Mouse (Mus musculus) hindbrain, embryonic 10.5 days (tissue): ENCODE measurements around the gene Bbs12. TPM values are rescaled to one million over a fixed set of nuclear protein-coding genes. Genes with fewer than 3 reads are reported as not detected.
A peak's percentile ranks its signal among the peaks of the same experiment; 100 is the strongest.

Experiments
- DNase-seq: peaks from one replicate; pipeline ENCODE4 v3.0.0-alpha.2; 2017; ENCODE audit warnings: low spot score
- H3K27ac ChIP-seq: fragments of 300-500 bp; sonication (generic); 2 replicates; pipeline ENCODE4 v1.5.1; 2016; ENCODE audit warnings: mild to moderate bottlenecking, moderate library complexity
- H3K27me3 ChIP-seq: fragments of 300-500 bp; sonication (generic); 2 replicates; pipeline ENCODE4 v1.6.1; 2016; ENCODE audit warnings: mild to moderate bottlenecking; ENCODE audit not compliant: poor library complexity, insufficient read depth, severe bottlenecking
- H3K36me3 ChIP-seq: fragments of 300-500 bp; sonication (generic); 2 replicates; pipeline ENCODE4 v1.6.1; 2016; ENCODE audit warnings: mild to moderate bottlenecking, moderate library complexity
- H3K4me1 ChIP-seq: fragments of 300-500 bp; sonication (generic); replicated peaks from 2 replicates; pipeline ENCODE4 v1.6.1; 2016; ENCODE audit warnings: mild to moderate bottlenecking
- H3K4me3 ChIP-seq: fragments of 300-500 bp; sonication (generic); 2 replicates; pipeline ENCODE4 v1.5.1; 2016; ENCODE audit warnings: mild to moderate bottlenecking, moderate library complexity
- H3K9me3 ChIP-seq: fragments of 300-500 bp; sonication (generic); 2 replicates; pipeline ENCODE4 v1.6.1; 2016; ENCODE audit warnings: mild to moderate bottlenecking, moderate library complexity
- WGBS: fragments of 180-500 bp; shearing (Covaris S2); methylation state at CpG from one replicate; pipeline ENCODE4 v1.1.7; 2016; 5-methylcytosine and 5-hydroxymethylcytosine counted together
- polyA plus RNA-seq: library from polyadenylated mRNA; unstranded; fragments of >200 nt; fragmentation: Nextera tagmentation; extraction: Ambion mirVana; gene quantifications from 2 replicates; pipeline ENCODE4 v1.2.1, GENCODE M21; 2016

Gene Bbs12
- polyA plus RNA-seq, 1 experiment from 2014 or later = 5.6 TPM

- Histone ChIP-seq H3K36me3 (no peaks in the 10 kb centered on the region), H3K4me3 (no peak overlapping the region), H3K4me1 (peaks cover 9% of the 10 kb centered on the region), H3K27me3 (no peaks in the 10 kb centered on the region), H3K27ac (no peak overlapping the region), H3K9me3 (no peaks in the 10 kb centered on the region)
- WGBS = 67% methylated on average over 2 of the region's 2 CpGs
- DNase-seq = no peak
Measured at GRCm38 (mm10) chr3:37292654-37293053, 19.7 kb upstream of the Bbs12 start.

DNA sequence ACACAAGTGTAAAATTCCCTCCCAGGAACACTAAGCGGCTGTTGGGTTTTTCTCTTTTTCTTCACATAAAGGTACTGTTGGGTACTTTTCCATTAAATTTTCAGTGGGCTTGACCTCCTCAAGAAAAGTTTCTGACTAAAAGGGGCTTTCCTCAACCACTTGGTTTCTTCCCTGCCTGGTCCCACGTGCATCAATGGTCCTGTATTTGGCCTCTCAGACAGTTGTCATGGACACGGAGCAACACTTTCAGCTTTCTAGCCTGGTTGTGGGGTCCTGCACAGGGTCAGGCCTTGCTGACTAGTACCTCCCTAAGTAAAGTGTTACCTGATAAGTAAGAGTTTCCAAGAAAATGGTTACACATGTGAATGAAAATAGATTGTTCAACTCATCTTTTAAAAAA, 12.9 kb upstream of the Bbs12 start:
- Histone ChIP-seq H3K27ac (no peak overlapping the region), H3K4me3 (no peak overlapping the region), H3K27me3 (no peaks in the 10 kb centered on the region), H3K4me1 (no peaks in the 10 kb centered on the region), H3K36me3 (no peaks in the 10 kb centered on the region), H3K9me3 (no peaks in the 10 kb centered on the region)
- no peak for DNase-seq
- WGBS = 83% methylated on average over 3 of the region's 3 CpGs

GRCm38 (mm10) chr3:37302685-37303084, 9.7 kb upstream of the Bbs12 start:
- Histone ChIP-seq H3K9me3 (0 out of 2 replicates have a peak, but pooled peaks cover 7% of the 10 kb centered on the region), H3K36me3 (no peaks in the 10 kb centered on the region), H3K4me3 (no peak overlapping the region), H3K27ac (no peak overlapping the region), H3K4me1 (no peaks in the 10 kb centered on the region), H3K27me3 (no peaks in the 10 kb centered on the region)
- DNase-seq = peak; percentile 48
- 41% methylated on average over 12 of the region's 12 CpGs for WGBS

DNA sequence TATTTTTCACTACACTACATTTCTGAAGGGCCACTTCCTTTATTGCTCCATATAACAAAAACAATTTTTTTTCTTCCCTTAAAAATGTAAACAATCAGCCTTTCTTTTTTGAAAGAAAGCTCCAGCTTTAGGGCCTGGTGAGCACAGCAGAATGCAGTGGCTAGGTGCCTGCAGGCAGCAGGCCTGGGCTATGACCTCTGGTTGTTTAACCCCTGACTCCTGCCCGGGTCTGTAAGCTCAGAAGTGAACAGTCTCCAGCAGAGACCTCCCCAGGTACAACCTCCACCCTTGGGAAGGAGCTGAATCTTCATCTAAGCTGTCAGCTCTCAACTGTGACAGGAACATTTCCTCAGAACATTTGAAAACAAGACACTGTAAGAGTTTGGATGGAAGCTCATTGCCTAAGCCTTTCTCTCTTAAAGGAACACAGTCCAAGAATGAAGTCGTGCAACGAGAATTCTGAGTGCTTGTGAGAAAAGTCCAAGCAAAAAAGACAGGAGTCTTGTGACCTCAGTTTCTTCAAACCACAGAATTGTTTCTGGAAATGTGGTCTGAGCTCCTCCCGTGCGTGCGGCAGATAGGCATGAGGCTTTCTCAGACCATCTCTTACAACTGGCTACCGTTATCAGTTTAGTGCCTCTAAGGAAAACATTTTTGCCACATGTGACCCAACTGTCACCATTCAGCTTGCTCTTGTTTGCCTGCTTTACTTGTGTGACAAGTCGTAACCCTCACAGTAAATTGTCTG, 8.8 kb upstream of the Bbs12 start:
- no peak overlapping the region for H3K27ac ChIP-seq
- 0 out of 2 replicates have a peak, but pooled peaks cover 7% of the 10 kb centered on the region for H3K9me3 ChIP-seq
- DNase-seq = no peak
- H3K36me3 ChIP-seq = no peaks in the 10 kb centered on the region
- no peak overlapping the region for H3K4me3 ChIP-seq
- 71% methylated on average over 8 of the region's 8 CpGs for WGBS
- H3K27me3 ChIP-seq = no peaks in the 10 kb centered on the region
- H3K4me1 ChIP-seq = no peaks in the 10 kb centered on the region

DNA sequence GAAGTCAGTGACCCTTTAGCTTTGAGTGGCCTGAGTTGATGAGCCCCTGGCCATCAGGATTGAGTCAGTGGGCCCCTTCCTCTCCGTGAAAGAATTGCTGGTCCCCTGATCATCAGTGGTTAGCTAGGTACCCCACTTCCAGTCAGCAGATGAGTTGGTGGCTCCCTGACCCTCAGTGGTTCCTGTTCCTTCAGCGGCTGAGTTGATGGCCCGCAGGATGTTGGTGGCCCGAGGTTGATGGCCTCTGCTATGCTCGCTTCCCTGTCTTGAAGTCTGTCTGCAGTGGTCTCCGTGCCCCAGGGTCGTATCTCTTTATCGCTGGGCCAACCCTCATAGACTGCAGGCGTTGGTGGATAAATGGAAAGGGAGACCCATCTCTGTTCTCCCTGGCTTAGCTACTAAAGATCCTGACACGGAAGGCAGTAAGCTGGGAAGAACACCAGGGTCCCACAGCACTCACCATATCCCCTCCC, 421 bp upstream of the Bbs12 start:
- H3K4me3 ChIP-seq = peak overlapping the region; percentile 71
- DNase-seq = no peak
- no peaks in the 10 kb centered on the region for H3K9me3 ChIP-seq
- no peaks in the 10 kb centered on the region for H3K27me3 ChIP-seq
- peaks cover 17% of the 10 kb centered on the region for H3K4me1 ChIP-seq
- no peaks in the 10 kb centered on the region for H3K36me3 ChIP-seq
- H3K27ac ChIP-seq = peak overlapping the region; percentile 94
- WGBS = 2% methylated on average over 10 of the region's 10 CpGs

DNA sequence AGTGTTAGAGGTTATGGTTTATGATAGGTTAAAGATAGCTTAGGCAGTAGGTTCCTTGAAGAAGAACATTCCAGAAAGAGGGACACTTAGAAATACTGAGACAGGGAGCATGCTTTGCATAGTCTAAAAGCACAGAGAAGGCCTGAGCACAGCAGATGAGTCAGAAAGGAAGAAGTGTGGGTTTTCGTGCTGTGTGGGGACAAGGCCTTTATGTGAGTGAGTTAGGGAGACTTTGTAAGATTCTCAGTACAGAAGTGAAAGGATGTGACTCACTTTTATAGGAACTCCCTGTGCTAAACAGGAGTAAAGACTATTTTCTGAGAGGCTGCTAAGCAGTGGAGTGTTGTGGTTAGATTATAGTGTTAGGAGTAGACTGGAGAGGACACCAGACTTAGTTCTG, 1.0 kb downstream of the Bbs12 start:
- WGBS = 57% methylated on average over 1 of the region's 1 CpGs
- no peak for DNase-seq

GRCm38 (mm10) chr3:37316233-37316632, 3.9 kb downstream of the Bbs12 start:
- 94% methylated on average over 1 of the region's 1 CpGs for WGBS
- H3K9me3 ChIP-seq = no peaks in the 10 kb centered on the region
- no peak overlapping the region for H3K27ac ChIP-seq
- no peaks in the 10 kb centered on the region for H3K27me3 ChIP-seq
- H3K4me1 ChIP-seq = peaks cover 17% of the 10 kb centered on the region
- no peak for DNase-seq
- no peak overlapping the region for H3K4me3 ChIP-seq
- peaks cover 23% of the 10 kb centered on the region for H3K36me3 ChIP-seq

More for the DNA sequence above, 1.0 kb downstream of the Bbs12 start:
- H3K4me3 ChIP-seq = peak overlapping the region; percentile 71
- H3K4me1 ChIP-seq = peaks cover 17% of the 10 kb centered on the region
- no peaks in the 10 kb centered on the region for H3K36me3 ChIP-seq
- peak overlapping the region; percentile 23; the same call in 1 of the 2 replicates for H3K27ac ChIP-seq
- H3K27me3 ChIP-seq = no peaks in the 10 kb centered on the region
- no peaks in the 10 kb centered on the region for H3K9me3 ChIP-seq

- Histone ChIP-seq H3K27ac (no peak overlapping the region), H3K4me1 (no peaks in the 10 kb centered on the region), H3K27me3 (no peaks in the 10 kb centered on the region), H3K9me3 (no peaks in the 10 kb centered on the region), H3K36me3 (peaks cover 18% of the 10 kb centered on the region), H3K4me3 (no peak overlapping the region)
- WGBS = 51% methylated on average over 3 of the region's 3 CpGs
- DNase-seq = no peak
Measured at GRCm38 (mm10) chr3:37324310-37324709, 12.0 kb downstream of the Bbs12 start.

DNA sequence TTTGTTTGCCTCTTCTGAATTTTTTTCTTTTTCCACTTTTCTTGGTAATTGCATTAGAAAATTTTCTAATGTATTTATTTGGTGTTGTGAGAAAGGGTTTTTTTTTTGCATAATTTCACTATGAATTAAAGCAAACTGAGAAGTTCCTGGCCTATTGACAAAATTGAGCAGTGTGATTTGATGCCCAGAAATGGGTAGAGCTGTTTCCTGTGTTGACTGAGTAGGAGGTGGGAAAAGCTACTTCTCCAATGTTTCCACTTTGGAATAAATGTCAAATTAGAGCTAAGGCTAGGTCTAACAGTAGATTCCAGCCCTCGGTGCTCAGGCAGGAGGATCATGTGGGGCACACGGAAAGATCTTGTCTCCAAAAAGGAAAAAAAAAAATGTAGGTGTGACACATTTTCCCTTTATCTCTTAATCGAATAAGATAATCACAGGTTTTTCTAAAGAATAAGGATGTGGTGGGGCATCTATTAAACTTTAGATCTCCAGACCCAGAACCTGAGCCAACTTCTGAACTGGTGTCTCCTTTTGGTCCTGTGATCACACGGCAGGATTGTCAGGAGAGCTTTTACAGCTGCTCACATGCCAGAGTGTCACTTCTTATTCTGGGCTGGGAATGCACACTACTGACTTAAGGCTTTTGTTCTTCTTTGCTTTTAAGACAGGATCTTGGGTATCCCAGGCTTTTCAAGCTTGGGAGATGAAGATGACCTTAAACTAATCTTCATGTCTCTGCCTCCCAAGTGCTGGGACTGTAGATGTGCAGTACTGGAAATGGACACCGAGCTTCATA, 13.2 kb downstream of the Bbs12 start:
- Histone ChIP-seq H3K27me3 (no peaks in the 10 kb centered on the region), H3K4me3 (no peak overlapping the region), H3K36me3 (peaks cover 7% of the 10 kb centered on the region), H3K9me3 (no peaks in the 10 kb centered on the region), H3K4me1 (no peaks in the 10 kb centered on the region), H3K27ac (no peak overlapping the region)
- 88% methylated on average over 5 of the region's 5 CpGs for WGBS
- no peak for DNase-seq

- no peaks in the 10 kb centered on the region for H3K4me1 ChIP-seq
- H3K9me3 ChIP-seq = no peaks in the 10 kb centered on the region
- H3K36me3 ChIP-seq = no peaks in the 10 kb centered on the region
- no peak overlapping the region for H3K4me3 ChIP-seq
- WGBS = 94% methylated on average over 3 of the region's 3 CpGs
- H3K27ac ChIP-seq = no peak overlapping the region
- no peak for DNase-seq
- no peaks in the 10 kb centered on the region for H3K27me3 ChIP-seq
Measured at GRCm38 (mm10) chr3:37326627-37327026, 14.3 kb downstream of the Bbs12 start.

DNA sequence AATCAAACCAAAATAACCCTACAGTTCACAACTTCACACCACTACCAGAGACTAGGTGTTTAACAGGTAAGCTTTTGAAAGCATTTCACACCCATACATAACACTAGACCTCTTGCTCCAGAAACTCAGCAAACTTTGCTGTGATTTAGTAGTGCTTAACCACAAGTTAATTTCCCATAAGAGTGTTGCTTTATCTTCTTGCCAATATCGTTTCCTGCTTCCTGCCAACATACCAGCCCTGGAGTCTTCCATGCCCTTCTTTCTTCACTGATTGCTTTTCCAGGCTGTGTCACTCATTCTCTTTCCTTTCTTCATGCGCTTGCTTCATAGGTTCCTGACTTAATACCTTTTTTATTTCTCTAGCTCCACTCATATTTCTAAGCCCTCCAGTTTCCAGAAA, 16.1 kb downstream of the Bbs12 start:
- WGBS = 88% methylated on average over 2 of the region's 2 CpGs
- Histone ChIP-seq H3K4me3 (no peak overlapping the region), H3K9me3 (no peaks in the 10 kb centered on the region), H3K36me3 (no peaks in the 10 kb centered on the region), H3K27ac (no peak overlapping the region), H3K27me3 (no peaks in the 10 kb centered on the region), H3K4me1 (no peaks in the 10 kb centered on the region)
- DNase-seq = no peak

- WGBS = 92% methylated on average over 1 of the region's 1 CpGs
- Histone ChIP-seq H3K4me1 (no peaks in the 10 kb centered on the region), H3K4me3 (no peak overlapping the region), H3K27ac (no peak overlapping the region), H3K36me3 (no peaks in the 10 kb centered on the region), H3K9me3 (no peaks in the 10 kb centered on the region), H3K27me3 (no peaks in the 10 kb centered on the region)
- no peak for DNase-seq
Measured at GRCm38 (mm10) chr3:37329963-37330362, 17.6 kb downstream of the Bbs12 start.

- H3K4me1 ChIP-seq = no peaks in the 10 kb centered on the region
- no peak overlapping the region for H3K4me3 ChIP-seq
- no peak for DNase-seq
- no peaks in the 10 kb centered on the region for H3K9me3 ChIP-seq
- H3K27me3 ChIP-seq = no peaks in the 10 kb centered on the region
- no peaks in the 10 kb centered on the region for H3K36me3 ChIP-seq
- no peak overlapping the region for H3K27ac ChIP-seq
- WGBS = 75% methylated on average over 6 of the region's 6 CpGs
Measured at GRCm38 (mm10) chr3:37331999-37332449, 19.7 kb downstream of the Bbs12 start.
